Mouse (Mus musculus): ENCODE measurements around the gene Ssb.

DNA sequence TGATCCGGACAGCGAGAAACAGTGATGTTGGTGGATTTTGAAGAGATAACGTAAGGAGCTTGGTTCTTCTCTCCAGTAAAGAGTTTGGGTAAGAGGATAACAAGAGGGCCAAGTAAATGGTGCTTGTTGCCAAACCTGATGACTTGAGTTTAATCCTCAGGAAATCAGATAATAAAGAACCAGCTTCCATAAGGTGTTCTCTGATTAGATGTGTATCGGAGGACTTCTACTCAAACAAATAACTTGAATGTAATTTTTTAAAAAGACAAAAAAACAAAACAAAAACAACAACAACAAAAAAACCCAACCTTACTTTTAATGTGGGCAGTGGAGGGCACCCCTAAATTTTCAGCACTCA, 34.8 kb downstream of the Ssb start:
- no peak for TF ChIP-seq CTCF (IDR thresholded peaks at IDR 0.05; ENCODE audit: extremely low read depth, insufficient read depth, insufficient read length, insufficient replicate concordance)
- no peak for TF ChIP-seq POLR2A (IDR thresholded peaks at IDR 0.05; ENCODE audit: low read depth, low read length)
